Mouse (Mus musculus): ENCODE measurements around the gene Olfml3. TPM values are rescaled to one million over a fixed set of nuclear protein-coding genes. Genes with fewer than 3 reads are reported as not detected.

Gene Olfml3
- polyA plus RNA-seq, 1 experiment from 2014 or later, result 51.2 TPM

DNA sequence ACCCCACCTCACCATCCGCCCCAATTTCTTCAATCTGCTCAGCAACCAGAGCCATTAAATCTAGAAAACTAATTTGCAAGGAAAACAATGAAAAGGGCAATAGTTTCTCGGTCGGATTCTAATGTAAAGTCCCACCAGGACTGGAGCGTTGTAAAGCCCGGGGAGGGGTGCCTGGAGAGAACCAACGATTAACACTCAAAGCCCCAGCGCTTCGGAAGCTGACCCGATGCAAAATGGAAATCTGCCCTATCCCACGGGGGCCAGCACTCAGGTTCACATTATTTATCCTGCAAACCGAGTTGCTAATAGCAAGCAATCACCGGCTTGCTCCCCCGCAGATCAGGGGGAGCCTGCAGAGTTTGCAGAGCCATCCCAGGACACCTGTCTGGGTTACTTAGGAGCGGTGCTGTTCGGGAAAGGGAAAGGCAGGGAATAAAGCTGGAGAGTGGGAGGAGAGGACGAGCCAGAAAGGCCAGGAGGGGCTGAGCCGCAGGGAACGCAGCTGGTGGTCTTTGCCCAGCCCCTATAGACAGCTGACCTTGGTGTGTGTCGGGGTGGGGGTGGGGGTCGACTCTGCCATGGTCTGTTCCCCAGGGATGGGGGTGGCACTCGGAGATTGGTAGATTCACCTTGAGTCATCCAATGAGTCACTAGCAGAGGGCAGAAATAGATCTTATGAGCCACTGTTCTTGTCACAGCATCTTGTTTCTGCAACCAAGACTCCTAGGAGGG lies 54.4 kb downstream of the Olfml3 start:
- peak overlapping the region; percentile 25 for H3K4me2 ChIP-seq (ENCODE audit: low read length)
- no peak overlapping the region for H3K4me3 ChIP-seq (replicated peaks; ENCODE audit: low read depth, low read length)
- no peak for DNase-seq (ENCODE audit: low spot score)
- no peaks in the 10 kb centered on the region for H3K9me3 ChIP-seq (replicated peaks; ENCODE audit: low read length)
- H3K27me3 ChIP-seq (ENCODE audit: insufficient read depth, low read length), result no peaks in the 10 kb centered on the region
- H3K36me3 ChIP-seq (ENCODE audit: insufficient read depth, low read length), result no peaks in the 10 kb centered on the region
- H3K4me1 ChIP-seq (replicated peaks; ENCODE audit: insufficient read depth, low read length), result no peaks in the 10 kb centered on the region
- 4% methylated on average over 21 of the region's 21 CpGs for WGBS
- H3K27ac ChIP-seq, result no peak overlapping the region
- ATAC-seq (replicated peaks; ENCODE audit: low FRiP score, low read depth), result peak; percentile 33; the same call in 1 of the 2 replicates
- no peak overlapping the region for H3K9ac ChIP-seq (ENCODE audit: low read depth, low read length)
- no peak for TF ChIP-seq CTCF (IDR thresholded peaks at IDR 0.05; ENCODE audit: low read depth)

DNA sequence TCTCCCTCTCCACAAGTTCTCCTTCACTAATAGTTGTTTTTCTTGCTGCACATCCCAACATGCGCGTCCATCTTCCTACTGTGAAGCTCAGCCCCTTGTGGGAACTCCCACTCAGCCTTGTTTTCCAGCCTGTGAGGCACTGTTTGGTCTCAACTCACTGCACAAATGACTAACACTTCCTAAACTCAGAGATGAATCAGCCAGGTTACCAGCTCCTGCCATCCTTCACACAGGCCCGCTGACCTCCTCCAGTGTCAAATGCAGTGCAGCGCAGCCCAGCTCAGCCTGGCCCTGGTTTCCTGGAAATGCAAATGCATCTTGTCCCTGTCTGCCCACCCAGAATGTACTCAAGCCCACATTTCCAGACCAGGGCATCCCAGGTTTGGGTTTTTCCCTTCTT lies 55.3 kb downstream of the Olfml3 start:
- Histone ChIP-seq H3K4me3 (replicated peaks; ENCODE audit: low read depth, low read length) (no peak overlapping the region), H3K27me3 (ENCODE audit: insufficient read depth, low read length) (no peaks in the 10 kb centered on the region), H3K36me3 (ENCODE audit: insufficient read depth, low read length) (no peaks in the 10 kb centered on the region), H3K27ac (no peak overlapping the region), H3K9me3 (replicated peaks; ENCODE audit: low read length) (no peaks in the 10 kb centered on the region), H3K4me1 (replicated peaks; ENCODE audit: insufficient read depth, low read length) (no peaks in the 10 kb centered on the region), H3K9ac (ENCODE audit: low read depth, low read length) (no peak overlapping the region), H3K4me2 (ENCODE audit: low read length) (no peak overlapping the region)
- peak; percentile 36; the same call in 1 of the 2 replicates for ATAC-seq (replicated peaks; ENCODE audit: low FRiP score, low read depth)
- WGBS, result 27% methylated on average over 4 of the region's 4 CpGs
- no peak for TF ChIP-seq CTCF (IDR thresholded peaks at IDR 0.05; ENCODE audit: low read depth)
- peak; percentile 38 for DNase-seq (ENCODE audit: low spot score)

DNA sequence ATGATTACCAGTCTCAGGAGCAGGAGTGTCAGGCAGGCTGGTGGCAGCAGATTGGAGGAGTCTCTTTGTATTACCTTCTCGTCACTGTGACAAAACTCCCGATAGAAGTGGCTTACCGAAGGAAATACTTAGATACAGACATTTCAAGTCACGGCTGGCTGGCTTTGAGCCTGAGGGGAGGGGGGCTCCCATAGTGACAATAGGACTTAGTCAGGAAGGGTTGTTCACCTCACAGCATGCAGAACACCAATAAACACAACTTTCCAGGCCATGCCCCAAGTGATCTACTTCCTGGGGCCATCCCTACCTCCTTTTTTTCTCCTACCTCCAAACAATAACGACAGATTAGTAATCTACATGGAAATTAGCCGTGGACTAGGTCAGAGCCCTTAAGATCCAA lies 59.0 kb downstream of the Olfml3 start:
- H3K9me3 ChIP-seq (replicated peaks; ENCODE audit: low read length), result no peaks in the 10 kb centered on the region
- ATAC-seq (replicated peaks; ENCODE audit: low FRiP score, low read depth), result no peak
- no peak overlapping the region for H3K4me2 ChIP-seq (ENCODE audit: low read length)
- no peak overlapping the region for H3K4me3 ChIP-seq (replicated peaks; ENCODE audit: low read depth, low read length)
- 18% methylated on average over 6 of the region's 6 CpGs for WGBS
- no peaks in the 10 kb centered on the region for H3K27me3 ChIP-seq (ENCODE audit: insufficient read depth, low read length)
- H3K36me3 ChIP-seq (ENCODE audit: insufficient read depth, low read length), result no peaks in the 10 kb centered on the region
- DNase-seq (ENCODE audit: low spot score), result no peak
- no peak overlapping the region for H3K9ac ChIP-seq (ENCODE audit: low read depth, low read length)
- H3K4me1 ChIP-seq (replicated peaks; ENCODE audit: insufficient read depth, low read length), result no peaks in the 10 kb centered on the region
- no peak for TF ChIP-seq CTCF (IDR thresholded peaks at IDR 0.05; ENCODE audit: low read depth)
- H3K27ac ChIP-seq, result no peak overlapping the region

DNA sequence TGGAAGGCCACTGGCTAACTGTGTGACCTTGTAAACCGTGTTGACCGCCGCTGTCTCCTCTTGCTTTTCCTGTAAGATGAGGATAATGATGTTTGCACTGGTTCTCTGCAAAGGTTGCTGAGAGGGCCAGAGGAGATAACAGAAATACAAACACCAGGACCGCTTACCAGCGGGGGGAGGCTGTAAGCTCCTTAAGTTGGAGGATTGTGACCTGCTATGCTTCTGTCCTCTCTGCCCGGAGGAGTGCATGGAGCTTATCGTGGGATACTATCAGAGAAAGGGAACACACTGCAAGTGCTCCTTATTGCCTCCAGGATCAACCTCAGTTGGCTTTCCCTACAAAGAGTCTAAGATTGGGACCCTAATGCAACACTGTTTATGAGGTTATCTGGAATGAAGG lies 65.1 kb downstream of the Olfml3 start:
- Histone ChIP-seq H3K4me1 (replicated peaks; ENCODE audit: insufficient read depth, low read length) (no peaks in the 10 kb centered on the region), H3K9me3 (replicated peaks; ENCODE audit: low read length) (no peaks in the 10 kb centered on the region), H3K4me2 (ENCODE audit: low read length) (no peak overlapping the region), H3K9ac (ENCODE audit: low read depth, low read length) (no peak overlapping the region), H3K27ac (no peak overlapping the region), H3K4me3 (replicated peaks; ENCODE audit: low read depth, low read length) (no peak overlapping the region), H3K36me3 (ENCODE audit: insufficient read depth, low read length) (no peaks in the 10 kb centered on the region), H3K27me3 (ENCODE audit: insufficient read depth, low read length) (no peaks in the 10 kb centered on the region)
- DNase-seq (ENCODE audit: low spot score) (no peak), ATAC-seq (replicated peaks; ENCODE audit: low FRiP score, low read depth) (no peak)
- no peak for TF ChIP-seq CTCF (IDR thresholded peaks at IDR 0.05; ENCODE audit: low read depth)
- 28% methylated on average over 7 of the region's 7 CpGs for WGBS

Other genes starting within 250 kb of the Olfml3 start
- gene Syt6, start 162.8 kb downstream of the Olfml3 start, polyA plus RNA-seq (2015; fragmentation: Nextera tagmentation; extraction: Ambion mirVana), result 0.05 TPM in 1 of 2 replicates, not detected in the other
- 0.26 and 0.46 TPM in 2 replicates for gene Atg4a-ps, start 91.9 kb downstream of the Olfml3 start, polyA plus RNA-seq (2015; fragmentation: Nextera tagmentation; extraction: Ambion mirVana)
- not detected in 2 replicates for gene Gm10964, start 1.4 kb upstream of the Olfml3 start, polyA plus RNA-seq (2015; fragmentation: Nextera tagmentation; extraction: Ambion mirVana)
- 9.8 and 10.2 TPM in 2 replicates for gene Hipk1, start 53.6 kb upstream of the Olfml3 start, polyA plus RNA-seq (2015; fragmentation: Nextera tagmentation; extraction: Ambion mirVana)
- 23.1 and 27.1 TPM in 2 replicates for gene Dclre1b, start 71.4 kb upstream of the Olfml3 start, polyA plus RNA-seq (2015; fragmentation: Nextera tagmentation; extraction: Ambion mirVana)
- 15.9 and 16.3 TPM in 2 replicates for gene Ap4b1, start 71.5 kb upstream of the Olfml3 start, polyA plus RNA-seq (2015; fragmentation: Nextera tagmentation; extraction: Ambion mirVana)
- gene Gm43064, start 71.6 kb upstream of the Olfml3 start, polyA plus RNA-seq (2015; fragmentation: Nextera tagmentation; extraction: Ambion mirVana), result 0.12 and 0.14 TPM in 2 replicates
- 0.08 TPM in 1 of 2 replicates, not detected in the other for gene Bcl2l15, start 94.6 kb upstream of the Olfml3 start, polyA plus RNA-seq (2015; fragmentation: Nextera tagmentation; extraction: Ambion mirVana)
- gene Ptpn22, start 121.8 kb upstream of the Olfml3 start, polyA plus RNA-seq (2015; fragmentation: Nextera tagmentation; extraction: Ambion mirVana), result 0.57 and 0.79 TPM in 2 replicates
- gene Rsbn1, start 176.1 kb upstream of the Olfml3 start, polyA plus RNA-seq (2015; fragmentation: Nextera tagmentation; extraction: Ambion mirVana), result 10.8 and 11.4 TPM in 2 replicates
- gene Phtf1, start 230.1 kb upstream of the Olfml3 start, polyA plus RNA-seq (2015; fragmentation: Nextera tagmentation; extraction: Ambion mirVana), result 21.8 TPM in 2 replicates

All from kidney, postnatal 0 days (tissue).